Mouse (Mus musculus) limb, embryonic 14.5 days (tissue): ENCODE results near the gene Lrmda. TPM values are rescaled to one million over a fixed set of nuclear protein-coding genes. Genes with fewer than 3 reads are reported as not detected.

Source experiments
- ATAC-seq: fragments of 200-750 bp; cut with Nextera tagmentation; 2 replicates; pipeline ENCODE4 v1.8.0; 2017; ENCODE audit warnings: low read depth, moderate number of reproducible peaks, moderate TSS enrichment; ENCODE audit not compliant: low FRiP score
- DNase-seq: peaks from one replicate; pipeline ENCODE4 v3.0.0-alpha.2; 2015; ENCODE audit warnings: low spot score
- H3K27ac ChIP-seq: fragments of 300-500 bp; sonication (generic); replicated peaks from 2 replicates; pipeline ENCODE4 v1.5.1; 2014; ENCODE audit warnings: low read depth, mild to moderate bottlenecking, low read length, moderate library complexity, mixed read lengths
- H3K27me3 ChIP-seq: fragments of 300-500 bp; sonication (generic); 2 replicates; pipeline ENCODE4 v1.6.1; 2014; ENCODE audit warnings: low read length, mixed read lengths; ENCODE audit not compliant: control insufficient read depth, insufficient read depth
- H3K36me3 ChIP-seq: fragments of 300-500 bp; sonication (generic); 2 replicates; pipeline ENCODE4 v1.6.1; 2014; ENCODE audit warnings: mild to moderate bottlenecking, low read length, moderate library complexity, mixed read lengths; ENCODE audit not compliant: control insufficient read depth, insufficient read depth
- H3K4me1 ChIP-seq: fragments of 300-500 bp; sonication (generic); 2 replicates; pipeline ENCODE4 v1.6.1; 2014; ENCODE audit warnings: antibody characterized with exemption, low read length, mixed read lengths; ENCODE audit not compliant: control insufficient read depth, insufficient read depth
- H3K4me2 ChIP-seq: fragments of 300-500 bp; sonication (generic); replicated peaks from 2 replicates; pipeline ENCODE4 v1.6.1; 2014; ENCODE audit warnings: low read depth, mild to moderate bottlenecking, low read length, moderate library complexity; ENCODE audit not compliant: severe bottlenecking
- H3K4me3 ChIP-seq: fragments of 300-500 bp; sonication (generic); replicated peaks from 2 replicates; pipeline ENCODE4 v1.5.1; 2014; ENCODE audit warnings: low read length
- H3K9ac ChIP-seq: fragments of 300-500 bp; sonication (generic); 2 replicates; pipeline ENCODE4 v1.6.1; 2014; ENCODE audit warnings: mild to moderate bottlenecking, low read depth, low read length, moderate library complexity; ENCODE audit not compliant: severe bottlenecking
- H3K9me3 ChIP-seq: fragments of 300-500 bp; sonication (generic); 2 replicates; pipeline ENCODE4 v1.6.1; 2016; ENCODE audit warnings: low read length; ENCODE audit not compliant: control insufficient read depth
- POLR2A ChIP-seq: fragments of 200-500 bp; IDR thresholded peaks from 2 replicates; pipeline ENCODE4 v1.8.0; 2012; ENCODE audit warnings: inconsistent platforms, mild to moderate bottlenecking, moderate library complexity, borderline replicate concordance; ENCODE audit not compliant: insufficient read depth, insufficient read length; ENCODE audit errors: extremely low read depth
- WGBS: fragments of 180-500 bp; shearing (Covaris S2); extraction: QIAGEN DNeasy Blood & Tissue Kit; methylation state at CpG from one replicate; pipeline ENCODE4 v1.1.7; 2014; 5-methylcytosine and 5-hydroxymethylcytosine counted together
- polyA plus RNA-seq, 2 experiments: library from polyadenylated mRNA; depleted of rRNA in 1 of 2; stranded (reverse) in 1 of 2; unstranded in 1 of 2; fragments of >200 nt; fragmentation: Nextera tagmentation in 1 of 2; extraction: Ambion mirVana in 1 of 2; gene quantifications; 2 replicates each; pipeline versions ENCODE4 v1.2.1 to v1.2.3; 2012 to 2014

Gene Lrmda
- polyA plus RNA-seq, 2 experiments, result 0.08 to 0.72 TPM

- Histone ChIP-seq H3K27ac (no peak overlapping the region), H3K9ac (no peak overlapping the region), H3K36me3 (no peaks in the 10 kb centered on the region), H3K4me1 (no peaks in the 10 kb centered on the region), H3K4me3 (no peak overlapping the region), H3K4me2 (no peak overlapping the region), H3K9me3 (no peaks in the 10 kb centered on the region), H3K27me3 (no peaks in the 10 kb centered on the region)
- 71% methylated on average over 2 of the region's 2 CpGs for WGBS
- TF ChIP-seq POLR2A, result no peak
- no peak for ATAC-seq
- no peak for DNase-seq
Observed at GRCm38 (mm10) chr14:22549166-22549565, 529.7 kb downstream of the Lrmda start.

GRCm38 (mm10) chr14:22552358-22552757 lies 532.8 kb downstream of the Lrmda start:
- no peaks in the 10 kb centered on the region for H3K27me3 ChIP-seq
- no peak for TF ChIP-seq POLR2A
- ATAC-seq, result no peak
- DNase-seq, result no peak
- no peak overlapping the region for H3K4me2 ChIP-seq
- H3K4me1 ChIP-seq, result no peaks in the 10 kb centered on the region
- H3K36me3 ChIP-seq, result no peaks in the 10 kb centered on the region
- WGBS, result 82% methylated on average over 4 of the region's 4 CpGs
- H3K9me3 ChIP-seq, result no peaks in the 10 kb centered on the region
- no peak overlapping the region for H3K27ac ChIP-seq
- no peak overlapping the region for H3K9ac ChIP-seq
- no peak overlapping the region for H3K4me3 ChIP-seq

GRCm38 (mm10) chr14:22552841-22553240 lies 533.3 kb downstream of the Lrmda start:
- DNase-seq, result no peak
- TF ChIP-seq POLR2A, result no peak
- 22% methylated on average over 3 of the region's 3 CpGs for WGBS
- H3K9ac ChIP-seq, result no peak overlapping the region
- no peaks in the 10 kb centered on the region for H3K4me1 ChIP-seq
- no peak for ATAC-seq
- H3K4me3 ChIP-seq, result no peak overlapping the region
- H3K27ac ChIP-seq, result no peak overlapping the region
- no peaks in the 10 kb centered on the region for H3K27me3 ChIP-seq
- no peaks in the 10 kb centered on the region for H3K36me3 ChIP-seq
- H3K4me2 ChIP-seq, result no peak overlapping the region
- H3K9me3 ChIP-seq, result no peaks in the 10 kb centered on the region

GRCm38 (mm10) chr14:22553717-22554116 lies 534.2 kb downstream of the Lrmda start:
- H3K36me3 ChIP-seq, result no peaks in the 10 kb centered on the region
- no peak overlapping the region for H3K4me2 ChIP-seq
- H3K4me1 ChIP-seq, result no peaks in the 10 kb centered on the region
- H3K27ac ChIP-seq, result no peak overlapping the region
- TF ChIP-seq POLR2A, result no peak
- H3K4me3 ChIP-seq, result no peak overlapping the region
- no peaks in the 10 kb centered on the region for H3K27me3 ChIP-seq
- WGBS, result 90% methylated on average over 3 of the region's 3 CpGs
- DNase-seq, result no peak
- no peaks in the 10 kb centered on the region for H3K9me3 ChIP-seq
- no peak overlapping the region for H3K9ac ChIP-seq
- no peak for ATAC-seq

GRCm38 (mm10) chr14:22572486-22572885 lies 553.0 kb downstream of the Lrmda start:
- no peak for TF ChIP-seq POLR2A
- WGBS, result 67% methylated on average over 5 of the region's 5 CpGs
- Histone ChIP-seq H3K36me3 (no peaks in the 10 kb centered on the region), H3K4me3 (no peak overlapping the region), H3K4me1 (peaks cover 18% of the 10 kb centered on the region), H3K4me2 (no peak overlapping the region), H3K9ac (no peak overlapping the region), H3K27ac (no peak overlapping the region), H3K27me3 (no peaks in the 10 kb centered on the region), H3K9me3 (no peaks in the 10 kb centered on the region)
- no peak for ATAC-seq
- DNase-seq, result no peak

GRCm38 (mm10) chr14:22573585-22573984 lies 554.1 kb downstream of the Lrmda start:
- no peak overlapping the region for H3K27ac ChIP-seq
- no peaks in the 10 kb centered on the region for H3K9me3 ChIP-seq
- H3K36me3 ChIP-seq, result no peaks in the 10 kb centered on the region
- 56% methylated on average over 7 of the region's 7 CpGs for WGBS
- H3K4me1 ChIP-seq, result peaks cover 27% of the 10 kb centered on the region
- no peak overlapping the region for H3K4me2 ChIP-seq
- no peak for ATAC-seq
- no peaks in the 10 kb centered on the region for H3K27me3 ChIP-seq
- H3K4me3 ChIP-seq, result no peak overlapping the region
- DNase-seq, result no peak
- no peak for TF ChIP-seq POLR2A
- H3K9ac ChIP-seq, result no peak overlapping the region
